Mouse (Mus musculus) limb, embryonic 12.5 days (tissue): Measurements from ENCODE around the gene Cnih2. TPM values are rescaled to one million over a fixed set of nuclear protein-coding genes. Genes with fewer than 3 reads are reported as not detected.

Experiments
- ATAC-seq: fragments of 200-750 bp; cut with Nextera tagmentation; 2 replicates; pipeline ENCODE4 v1.8.0; 2017; ENCODE audit warnings: low read depth, moderate TSS enrichment; ENCODE audit not compliant: insufficient number of reproducible peaks, insufficient read depth, low FRiP score, low TSS enrichment
- H3K27ac ChIP-seq: fragments of 300-500 bp; sonication (generic); 2 replicates; pipeline ENCODE4 v1.5.1; 2016; ENCODE audit warnings: mild to moderate bottlenecking, moderate library complexity
- H3K27me3 ChIP-seq: fragments of 300-500 bp; sonication (generic); 2 replicates; pipeline ENCODE4 v1.6.1; 2016; ENCODE audit warnings: mild to moderate bottlenecking, moderate library complexity
- H3K36me3 ChIP-seq: fragments of 300-500 bp; sonication (generic); 2 replicates; pipeline ENCODE4 v1.6.1; 2016; ENCODE audit warnings: mild to moderate bottlenecking, moderate library complexity
- H3K4me1 ChIP-seq: fragments of 300-500 bp; sonication (generic); replicated peaks from 2 replicates; pipeline ENCODE4 v1.6.1; 2016
- H3K4me2 ChIP-seq: fragments of 300-500 bp; sonication (generic); 2 replicates; pipeline ENCODE4 v1.6.1; 2016; ENCODE audit warnings: mild to moderate bottlenecking, moderate library complexity
- H3K4me3 ChIP-seq: fragments of 300-500 bp; sonication (generic); replicated peaks from 2 replicates; pipeline ENCODE4 v1.5.1; 2016; ENCODE audit warnings: mild to moderate bottlenecking
- H3K9ac ChIP-seq: fragments of 300-500 bp; sonication (generic); replicated peaks from 2 replicates; pipeline ENCODE4 v1.6.1; 2016; ENCODE audit warnings: mild to moderate bottlenecking, moderate library complexity
- H3K9me3 ChIP-seq: fragments of 300-500 bp; sonication (generic); 2 replicates; pipeline ENCODE4 v1.6.1; 2016; ENCODE audit warnings: mild to moderate bottlenecking, moderate library complexity
- WGBS: fragments of 180-500 bp; shearing (Covaris S2); methylation state at CpG from one replicate; pipeline ENCODE4 v1.1.7; 2016; 5-methylcytosine and 5-hydroxymethylcytosine counted together
- polyA plus RNA-seq: library from polyadenylated mRNA; unstranded; fragments of >200 nt; fragmentation: Nextera tagmentation; extraction: Ambion mirVana; gene quantifications from 2 replicates; pipeline ENCODE4 v1.2.1, GENCODE M21; 2016

Cnih2 gene
- polyA plus RNA-seq, 1 experiment from 2014 or later, result 43.0 TPM

- Histone ChIP-seq H3K4me3 (peak overlapping the region; percentile 69), H3K27ac (peak overlapping the region; percentile 99), H3K4me1 (peaks cover 57% of the 10 kb centered on the region), H3K9me3 (no peaks in the 10 kb centered on the region), H3K4me2 (peak overlapping the region; percentile 99), H3K27me3 (peaks cover 9% of the 10 kb centered on the region), H3K36me3 (no peaks in the 10 kb centered on the region), H3K9ac (peak overlapping the region; percentile 86)
- 3% methylated on average over 15 of the region's 15 CpGs for WGBS
- ATAC-seq, result 0 out of 2 replicates have a peak, but pooled peaks have one; percentile 4
Observed at GRCm38 (mm10) chr19:5067040-5067799, 31.1 kb downstream of the Cnih2 start.

- no peaks in the 10 kb centered on the region for H3K36me3 ChIP-seq
- H3K27ac ChIP-seq, result no peak overlapping the region
- no peaks in the 10 kb centered on the region for H3K9me3 ChIP-seq
Observed at GRCm38 (mm10) chr19:5065104-5065503, 33.2 kb downstream of the Cnih2 start.

GRCm38 (mm10) chr19:5062446-5062845, 35.9 kb downstream of the Cnih2 start:
- peaks cover 56% of the 10 kb centered on the region for H3K4me1 ChIP-seq
- H3K4me2 ChIP-seq, result no peak overlapping the region
- ATAC-seq, result no peak
- 33% methylated on average over 6 of the region's 6 CpGs for WGBS
- no peak overlapping the region for H3K9ac ChIP-seq
- no peak overlapping the region for H3K4me3 ChIP-seq
- H3K36me3 ChIP-seq, result no peaks in the 10 kb centered on the region
- H3K9me3 ChIP-seq, result no peaks in the 10 kb centered on the region
- H3K27me3 ChIP-seq, result no peaks in the 10 kb centered on the region
- no peak overlapping the region for H3K27ac ChIP-seq

More at GRCm38 (mm10) chr19:5065104-5065503, 33.2 kb downstream of the Cnih2 start:
- peaks cover 55% of the 10 kb centered on the region for H3K4me1 ChIP-seq
- no peak overlapping the region for H3K4me3 ChIP-seq
- 64% methylated on average over 7 of the region's 7 CpGs for WGBS
- no peak overlapping the region for H3K4me2 ChIP-seq
- no peak overlapping the region for H3K9ac ChIP-seq
- no peak for ATAC-seq
- H3K27me3 ChIP-seq, result peaks cover 9% of the 10 kb centered on the region

GRCm38 (mm10) chr19:5062041-5062440, 36.3 kb downstream of the Cnih2 start:
- Histone ChIP-seq H3K9ac (no peak overlapping the region), H3K4me2 (no peak overlapping the region), H3K4me3 (no peak overlapping the region), H3K36me3 (no peaks in the 10 kb centered on the region), H3K27me3 (no peaks in the 10 kb centered on the region), H3K27ac (no peak overlapping the region), H3K9me3 (no peaks in the 10 kb centered on the region), H3K4me1 (peaks cover 54% of the 10 kb centered on the region)
- WGBS, result 81% methylated on average over 5 of the region's 5 CpGs
- ATAC-seq, result no peak

GRCm38 (mm10) chr19:5060365-5061330, 37.7 kb downstream of the Cnih2 start:
- 29% methylated on average over 5 of the region's 5 CpGs for WGBS
- Histone ChIP-seq H3K36me3 (no peaks in the 10 kb centered on the region), H3K27ac (peak overlapping the region; percentile 70; the same call in 1 of the 2 replicates), H3K9ac (no peak overlapping the region), H3K4me2 (no peak overlapping the region), H3K4me1 (peaks cover 59% of the 10 kb centered on the region), H3K27me3 (no peaks in the 10 kb centered on the region), H3K4me3 (no peak overlapping the region), H3K9me3 (no peaks in the 10 kb centered on the region)
- no peak for ATAC-seq

- no peaks in the 10 kb centered on the region for H3K36me3 ChIP-seq
- H3K27ac ChIP-seq, result peak overlapping the region; percentile 45
- H3K27me3 ChIP-seq, result peaks cover under 1% of the 10 kb centered on the region
- H3K9ac ChIP-seq, result 0 out of 2 replicates have a peak overlapping the region, but pooled peaks have one; percentile 40
- H3K4me1 ChIP-seq, result peaks cover 47% of the 10 kb centered on the region
- ATAC-seq, result 0 out of 2 replicates have a peak, but pooled peaks have one; percentile 27
- H3K4me2 ChIP-seq, result no peak overlapping the region
- H3K9me3 ChIP-seq, result no peaks in the 10 kb centered on the region
- H3K4me3 ChIP-seq, result no peak overlapping the region
- WGBS, result 15% methylated on average over 10 of the region's 10 CpGs
Observed at GRCm38 (mm10) chr19:5058801-5059771, 39.2 kb downstream of the Cnih2 start.

GRCm38 (mm10) chr19:5057876-5058775, 40.2 kb downstream of the Cnih2 start:
- no peak overlapping the region for H3K4me2 ChIP-seq
- H3K36me3 ChIP-seq, result no peaks in the 10 kb centered on the region
- 26% methylated on average over 16 of the region's 16 CpGs for WGBS
- ATAC-seq, result no peak
- no peak overlapping the region for H3K4me3 ChIP-seq
- H3K27me3 ChIP-seq, result peaks cover 10% of the 10 kb centered on the region
- H3K4me1 ChIP-seq, result peaks cover 47% of the 10 kb centered on the region
- H3K27ac ChIP-seq, result no peak overlapping the region
- H3K9me3 ChIP-seq, result no peaks in the 10 kb centered on the region
- peak overlapping the region; percentile 40; the same call in 1 of the 2 replicates for H3K9ac ChIP-seq

- Histone ChIP-seq H3K36me3 (no peaks in the 10 kb centered on the region), H3K9ac (no peak overlapping the region), H3K4me2 (no peak overlapping the region), H3K9me3 (no peaks in the 10 kb centered on the region), H3K27ac (no peak overlapping the region), H3K4me3 (no peak overlapping the region), H3K4me1 (peaks cover 57% of the 10 kb centered on the region), H3K27me3 (peaks cover 29% of the 10 kb centered on the region)
- 10% methylated on average over 6 of the region's 6 CpGs for WGBS
- ATAC-seq, result 0 out of 2 replicates have a peak, but pooled peaks have one; percentile 4
Observed at GRCm38 (mm10) chr19:5056251-5056650, 42.1 kb downstream of the Cnih2 start.

GRCm38 (mm10) chr19:5053909-5054308, 44.4 kb downstream of the Cnih2 start:
- peaks cover 49% of the 10 kb centered on the region for H3K27me3 ChIP-seq
- peaks cover 10% of the 10 kb centered on the region; the same call in 1 of the 2 replicates for H3K36me3 ChIP-seq
- H3K9me3 ChIP-seq, result no peaks in the 10 kb centered on the region
- H3K4me3 ChIP-seq, result 0 out of 2 replicates have a peak overlapping the region, but pooled peaks have one; percentile 3
- WGBS, result 17% methylated on average over 9 of the region's 9 CpGs
- peaks cover 52% of the 10 kb centered on the region for H3K4me1 ChIP-seq
- H3K27ac ChIP-seq, result no peak overlapping the region
- no peak for ATAC-seq
- no peak overlapping the region for H3K9ac ChIP-seq
- H3K4me2 ChIP-seq, result no peak overlapping the region
